Mouse (Mus musculus): ENCODE data around the gene Slco3a1.

Gene Slco3a1

GRCm38 (mm10) chr7:74466886-74467285 is 87.7 kb downstream of the Slco3a1 start:
- TF ChIP-seq NANOG (IDR thresholded peaks at IDR 0.05; ENCODE audit: borderline replicate concordance, low read length) (no peak), CTCF (conservative IDR thresholded peaks at IDR 0.05; ENCODE audit: low read length) (no peak), POU5F1 (IDR thresholded peaks at IDR 0.05; ENCODE audit: borderline replicate concordance, low read length) (no peak)
- H3K4me1 ChIP-seq (replicated peaks; ENCODE audit: low read depth, low read length): no peaks in the 10 kb centered on the region
- H3K36me3 ChIP-seq (ENCODE audit: insufficient read depth, low read length): no peaks in the 10 kb centered on the region
- no peak overlapping the region for H3K4me3 ChIP-seq (replicated peaks; ENCODE audit: low read length)
- H3K9me3 ChIP-seq (ENCODE audit: low read length): no peaks in the 10 kb centered on the region
- H3K27me3 ChIP-seq (ENCODE audit: insufficient read depth, low read length): no peaks in the 10 kb centered on the region

- no peak overlapping the region for H3K4me3 ChIP-seq (replicated peaks; ENCODE audit: low read length)
- no peaks in the 10 kb centered on the region for H3K36me3 ChIP-seq (ENCODE audit: insufficient read depth, low read length)
- H3K4me1 ChIP-seq (replicated peaks; ENCODE audit: low read depth, low read length): no peaks in the 10 kb centered on the region
- no peaks in the 10 kb centered on the region for H3K9me3 ChIP-seq (ENCODE audit: low read length)
- no peaks in the 10 kb centered on the region for H3K27me3 ChIP-seq (ENCODE audit: insufficient read depth, low read length)
- TF ChIP-seq CTCF (conservative IDR thresholded peaks at IDR 0.05; ENCODE audit: low read length): no peak
- no peak for TF ChIP-seq NANOG (IDR thresholded peaks at IDR 0.05; ENCODE audit: borderline replicate concordance, low read length)
- TF ChIP-seq POU5F1 (IDR thresholded peaks at IDR 0.05; ENCODE audit: borderline replicate concordance, low read length): no peak
These were observed 89.9 kb downstream of the Slco3a1 start for GRCm38 (mm10) chr7:74464638-74465037.

- H3K27me3 ChIP-seq (ENCODE audit: insufficient read depth, low read length): no peaks in the 10 kb centered on the region
- no peaks in the 10 kb centered on the region for H3K9me3 ChIP-seq (ENCODE audit: low read length)
- no peaks in the 10 kb centered on the region for H3K36me3 ChIP-seq (ENCODE audit: insufficient read depth, low read length)
- H3K4me3 ChIP-seq (replicated peaks; ENCODE audit: low read length): no peak overlapping the region
- H3K4me1 ChIP-seq (replicated peaks; ENCODE audit: low read depth, low read length): no peaks in the 10 kb centered on the region
- no peak for TF ChIP-seq CTCF (conservative IDR thresholded peaks at IDR 0.05; ENCODE audit: low read length)
- TF ChIP-seq NANOG (IDR thresholded peaks at IDR 0.05; ENCODE audit: borderline replicate concordance, low read length): no peak
- TF ChIP-seq POU5F1 (IDR thresholded peaks at IDR 0.05; ENCODE audit: borderline replicate concordance, low read length): no peak
These were observed 92.1 kb downstream of the Slco3a1 start for GRCm38 (mm10) chr7:74462451-74462850.

DNA sequence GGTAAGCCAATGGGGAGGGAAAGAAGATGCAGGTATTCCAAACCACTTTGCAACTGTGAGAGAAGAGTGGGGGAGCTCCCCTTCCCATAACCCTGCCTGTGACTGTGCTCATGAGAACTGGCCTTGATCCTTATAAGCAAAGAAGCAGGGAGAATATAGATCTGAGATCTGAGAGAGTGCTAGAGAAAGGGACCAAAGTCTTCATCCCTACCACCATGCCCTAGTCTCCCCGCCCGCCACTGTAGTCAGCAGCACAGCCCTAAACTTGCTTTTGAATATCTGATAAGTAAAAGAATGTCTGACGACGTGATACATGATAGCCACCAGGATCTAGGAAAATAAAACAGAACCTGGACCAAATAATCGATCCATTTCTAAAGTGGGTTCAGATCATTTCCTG is 92.8 kb downstream of the Slco3a1 start:
- TF ChIP-seq POU5F1 (IDR thresholded peaks at IDR 0.05; ENCODE audit: borderline replicate concordance, low read length) (no peak), CTCF (conservative IDR thresholded peaks at IDR 0.05; ENCODE audit: low read length) (no peak), NANOG (IDR thresholded peaks at IDR 0.05; ENCODE audit: borderline replicate concordance, low read length) (no peak)
- no peaks in the 10 kb centered on the region for H3K9me3 ChIP-seq (ENCODE audit: low read length)
- no peaks in the 10 kb centered on the region for H3K4me1 ChIP-seq (replicated peaks; ENCODE audit: low read depth, low read length)

DNA sequence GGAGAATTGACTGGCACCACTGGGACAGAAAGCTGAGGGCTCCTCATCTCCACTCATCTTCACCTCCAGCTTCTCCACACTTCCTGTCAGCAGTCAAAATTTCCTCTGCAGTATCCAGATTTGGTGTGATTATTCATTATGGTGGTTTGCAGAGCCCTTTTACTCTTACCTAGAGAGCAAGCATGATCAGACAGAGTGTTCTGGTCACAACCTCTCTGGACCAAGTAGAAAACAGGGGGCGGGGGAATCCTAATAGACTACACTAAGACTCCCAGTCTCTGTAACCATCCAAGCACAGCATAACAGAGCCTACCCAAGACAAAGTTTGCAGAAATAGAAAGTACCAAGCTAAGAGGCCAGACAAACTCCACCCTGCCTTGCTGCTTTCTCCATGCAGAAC is 93.4 kb downstream of the Slco3a1 start:
- Histone ChIP-seq H3K36me3 (ENCODE audit: insufficient read depth, low read length) (no peaks in the 10 kb centered on the region), H3K9me3 (ENCODE audit: low read length) (no peaks in the 10 kb centered on the region), H3K4me3 (replicated peaks; ENCODE audit: low read length) (no peak overlapping the region), H3K4me1 (replicated peaks; ENCODE audit: low read depth, low read length) (no peaks in the 10 kb centered on the region), H3K27me3 (ENCODE audit: insufficient read depth, low read length) (no peaks in the 10 kb centered on the region)
- no peak for TF ChIP-seq NANOG (IDR thresholded peaks at IDR 0.05; ENCODE audit: borderline replicate concordance, low read length)
- no peak for TF ChIP-seq CTCF (conservative IDR thresholded peaks at IDR 0.05; ENCODE audit: low read length)
- TF ChIP-seq POU5F1 (IDR thresholded peaks at IDR 0.05; ENCODE audit: borderline replicate concordance, low read length): no peak

More for the DNA sequence above, 92.8 kb downstream of the Slco3a1 start:
- Histone ChIP-seq H3K4me3 (replicated peaks; ENCODE audit: low read length) (no peak overlapping the region), H3K27me3 (ENCODE audit: insufficient read depth, low read length) (no peaks in the 10 kb centered on the region), H3K36me3 (ENCODE audit: insufficient read depth, low read length) (no peaks in the 10 kb centered on the region)

DNA sequence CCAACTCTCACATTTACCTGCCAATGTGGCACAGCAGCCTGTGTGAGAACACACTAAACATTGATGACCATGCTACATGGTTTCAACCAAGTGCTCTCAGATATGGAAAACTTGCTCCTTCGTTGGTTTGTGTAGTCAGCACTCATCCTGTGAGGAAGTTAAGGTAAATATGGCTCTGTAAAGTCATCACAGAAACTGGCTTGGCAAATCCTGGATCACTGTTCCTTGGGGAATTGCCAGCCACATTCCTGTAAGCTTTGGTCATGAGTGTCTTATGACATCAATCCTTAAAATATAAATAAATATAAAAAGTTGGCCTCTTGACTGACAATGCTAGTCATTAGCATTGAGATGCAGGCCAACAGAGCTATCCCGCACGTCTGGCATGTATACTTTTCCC is 94.8 kb downstream of the Slco3a1 start:
- Histone ChIP-seq H3K4me1 (replicated peaks; ENCODE audit: low read depth, low read length) (no peaks in the 10 kb centered on the region), H3K36me3 (ENCODE audit: insufficient read depth, low read length) (no peaks in the 10 kb centered on the region), H3K27me3 (ENCODE audit: insufficient read depth, low read length) (no peaks in the 10 kb centered on the region), H3K9me3 (ENCODE audit: low read length) (no peaks in the 10 kb centered on the region), H3K4me3 (replicated peaks; ENCODE audit: low read length) (no peak overlapping the region)
- TF ChIP-seq POU5F1 (IDR thresholded peaks at IDR 0.05; ENCODE audit: borderline replicate concordance, low read length) (no peak), NANOG (IDR thresholded peaks at IDR 0.05; ENCODE audit: borderline replicate concordance, low read length) (no peak), CTCF (conservative IDR thresholded peaks at IDR 0.05; ENCODE audit: low read length) (no peak)

DNA sequence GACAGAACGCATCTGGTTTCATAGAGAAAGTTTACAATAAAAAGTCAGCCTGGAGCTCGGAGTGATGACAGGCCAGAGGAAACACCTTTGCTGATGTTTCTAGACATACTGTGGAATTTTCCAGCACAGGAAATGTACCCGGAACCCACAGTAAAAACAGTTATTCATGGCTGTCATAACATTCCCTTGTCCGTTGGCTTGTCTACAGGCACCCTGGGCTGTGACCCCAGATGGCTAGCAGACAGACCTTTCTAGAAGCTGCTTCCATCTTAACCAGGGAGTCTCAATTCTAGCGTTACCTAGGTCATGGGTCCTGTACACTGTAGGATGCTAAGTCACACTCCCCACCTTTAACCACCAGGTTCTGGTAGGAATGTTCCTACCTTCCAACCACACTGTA is 95.3 kb downstream of the Slco3a1 start:
- Histone ChIP-seq H3K36me3 (ENCODE audit: insufficient read depth, low read length) (no peaks in the 10 kb centered on the region), H3K9me3 (ENCODE audit: low read length) (no peaks in the 10 kb centered on the region), H3K4me3 (replicated peaks; ENCODE audit: low read length) (no peak overlapping the region), H3K4me1 (replicated peaks; ENCODE audit: low read depth, low read length) (no peaks in the 10 kb centered on the region), H3K27me3 (ENCODE audit: insufficient read depth, low read length) (no peaks in the 10 kb centered on the region)
- TF ChIP-seq NANOG (IDR thresholded peaks at IDR 0.05; ENCODE audit: borderline replicate concordance, low read length): no peak
- no peak for TF ChIP-seq POU5F1 (IDR thresholded peaks at IDR 0.05; ENCODE audit: borderline replicate concordance, low read length)
- no peak for TF ChIP-seq CTCF (conservative IDR thresholded peaks at IDR 0.05; ENCODE audit: low read length)

DNA sequence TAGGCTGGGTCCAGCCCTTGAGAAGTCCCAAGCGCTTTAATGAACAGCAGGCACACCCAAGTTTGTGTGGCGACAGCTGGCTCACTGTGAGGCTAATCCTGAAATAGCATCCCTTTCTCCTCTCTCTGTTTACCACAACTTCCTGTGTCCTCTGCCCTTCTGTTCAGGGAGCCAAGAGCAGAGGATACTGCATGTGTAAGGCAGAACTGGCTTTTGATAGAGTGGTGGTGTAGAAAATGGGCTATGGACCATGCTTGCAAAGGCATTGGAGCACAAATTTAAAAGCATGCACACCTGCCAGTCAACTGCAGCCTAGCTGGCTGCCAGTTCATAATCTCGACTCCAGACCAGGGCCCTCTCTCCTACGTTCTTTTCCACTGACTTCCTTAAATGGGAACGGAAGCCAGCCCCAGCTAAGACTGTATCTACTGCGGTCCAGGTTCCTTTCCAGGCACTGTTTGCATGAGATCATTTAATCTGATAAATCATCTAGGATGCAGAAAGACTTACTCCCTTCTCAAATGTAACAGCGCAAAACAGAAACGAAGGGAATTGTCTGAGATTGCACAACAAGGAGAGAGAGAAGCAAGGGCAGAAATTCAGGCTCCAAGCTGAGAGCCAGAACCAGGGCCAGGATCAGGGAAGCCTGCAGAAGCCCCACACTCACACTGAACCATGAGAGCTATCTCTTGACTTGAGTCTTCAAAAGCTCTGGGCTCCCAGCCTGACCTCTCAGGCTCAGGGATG is 95.9 kb downstream of the Slco3a1 start:
- Histone ChIP-seq H3K9me3 (ENCODE audit: low read length) (no peaks in the 10 kb centered on the region), H3K4me3 (replicated peaks; ENCODE audit: low read length) (no peak overlapping the region), H3K27me3 (ENCODE audit: insufficient read depth, low read length) (no peaks in the 10 kb centered on the region), H3K36me3 (ENCODE audit: insufficient read depth, low read length) (no peaks in the 10 kb centered on the region), H3K4me1 (replicated peaks; ENCODE audit: low read depth, low read length) (no peaks in the 10 kb centered on the region)
- TF ChIP-seq POU5F1 (IDR thresholded peaks at IDR 0.05; ENCODE audit: borderline replicate concordance, low read length): no peak
- TF ChIP-seq NANOG (IDR thresholded peaks at IDR 0.05; ENCODE audit: borderline replicate concordance, low read length): no peak

All from E14TG2a.4 (cell line).